Mouse (Mus musculus): ENCODE data around the gene Gm45716. TPM values are rescaled to one million over a fixed set of nuclear protein-coding genes. Genes with fewer than 3 reads are reported as not detected.

Gene Gm45716
- total RNA-seq, 1 experiment from 2014 or later: 3.5 TPM

DNA sequence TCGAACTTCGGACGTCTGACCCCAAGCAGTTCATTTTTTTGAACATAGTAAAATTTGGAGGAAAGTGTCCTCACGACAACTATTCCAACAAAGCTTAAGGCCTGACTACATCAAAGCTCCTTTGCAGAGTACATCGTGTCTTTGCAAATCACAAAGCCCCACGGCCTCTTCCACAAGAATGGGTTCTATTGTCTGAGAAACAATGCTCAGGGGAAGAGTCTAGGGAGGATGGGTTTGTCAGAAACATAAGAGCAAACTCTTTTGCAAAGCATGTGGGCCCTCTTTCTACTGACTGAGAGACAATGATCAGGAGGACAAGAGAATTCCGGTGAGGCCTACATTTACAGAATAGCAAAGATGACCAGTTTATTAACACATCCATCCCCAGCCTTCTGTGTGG lies 26.8 kb downstream of the Gm45716 start:
- no peak for DNase-seq

GRCm38 (mm10) chr11:90220022-90220645 lies 32.7 kb downstream of the Gm45716 start:
- DNase-seq: no peak

- no peak for DNase-seq
Measured at GRCm38 (mm10) chr11:90220750-90221149, 33.3 kb downstream of the Gm45716 start.

GRCm38 (mm10) chr11:90224914-90225470 lies 37.5 kb downstream of the Gm45716 start:
- DNase-seq: peak; percentile 52

DNA sequence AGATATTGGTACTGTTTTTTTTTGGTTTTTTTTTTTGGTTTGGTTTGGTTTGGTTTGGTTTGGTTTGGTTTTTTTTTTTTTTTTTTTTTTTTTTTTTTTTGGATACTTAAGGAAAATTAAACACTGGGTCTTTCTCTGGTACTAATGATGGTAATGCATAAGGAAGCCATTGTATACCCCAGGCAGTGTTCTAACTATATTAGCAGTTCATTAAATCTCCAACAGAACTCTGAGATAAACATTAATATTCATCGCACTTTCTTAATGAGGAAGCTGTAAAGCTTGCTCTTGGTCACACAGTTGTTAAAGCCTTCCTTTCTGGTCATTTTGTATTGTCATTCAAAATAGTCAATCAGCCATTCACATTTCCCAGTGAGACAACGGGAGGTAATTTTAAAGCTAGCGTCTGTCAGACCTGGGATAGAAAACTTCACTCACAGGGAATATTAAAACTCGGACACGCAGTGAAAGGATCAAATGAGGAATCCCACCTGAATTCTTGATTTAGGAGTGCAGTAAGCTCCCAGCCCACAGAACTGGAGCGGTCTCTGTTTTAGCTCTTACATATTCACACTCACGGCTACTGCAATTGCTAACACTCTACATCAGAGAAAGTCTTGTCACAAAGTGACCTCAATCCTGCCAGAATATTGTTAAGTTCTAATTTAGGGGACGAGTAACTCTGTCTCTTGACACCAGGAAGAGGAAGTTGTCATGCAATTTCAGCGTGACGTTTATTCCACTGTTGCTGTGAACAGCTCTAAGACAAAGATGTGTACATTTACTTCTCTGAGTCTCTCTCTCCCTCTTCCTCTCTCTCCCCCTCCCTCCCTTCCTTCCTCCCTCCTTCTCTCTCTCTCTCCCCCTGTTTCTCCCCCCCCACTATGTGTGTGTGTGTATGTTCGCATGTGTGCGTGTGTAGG lies 39.8 kb downstream of the Gm45716 start:
- no peak for DNase-seq

- no peak for DNase-seq
Measured at GRCm38 (mm10) chr11:90228251-90228949, 40.9 kb downstream of the Gm45716 start.

DNA sequence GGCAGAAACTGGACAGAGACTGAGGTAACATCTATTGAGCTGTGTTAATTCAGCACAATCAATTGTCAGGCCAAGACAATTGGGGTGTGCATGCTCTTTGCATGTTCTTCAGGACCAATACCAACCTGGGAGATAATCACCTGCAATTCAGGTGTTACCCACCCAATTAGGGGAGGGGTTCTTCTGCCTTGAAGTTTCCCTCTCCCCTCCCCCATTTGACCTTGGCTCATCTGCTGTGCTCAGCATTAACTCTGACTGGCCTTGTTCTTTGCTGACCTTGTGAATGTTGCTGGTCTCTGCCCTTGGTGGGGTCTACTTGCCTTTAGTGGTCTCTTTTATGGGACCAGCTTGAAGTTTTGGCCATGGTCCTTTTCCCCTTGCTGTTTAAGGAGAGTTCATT lies 42.3 kb downstream of the Gm45716 start:
- no peak for DNase-seq

DNA sequence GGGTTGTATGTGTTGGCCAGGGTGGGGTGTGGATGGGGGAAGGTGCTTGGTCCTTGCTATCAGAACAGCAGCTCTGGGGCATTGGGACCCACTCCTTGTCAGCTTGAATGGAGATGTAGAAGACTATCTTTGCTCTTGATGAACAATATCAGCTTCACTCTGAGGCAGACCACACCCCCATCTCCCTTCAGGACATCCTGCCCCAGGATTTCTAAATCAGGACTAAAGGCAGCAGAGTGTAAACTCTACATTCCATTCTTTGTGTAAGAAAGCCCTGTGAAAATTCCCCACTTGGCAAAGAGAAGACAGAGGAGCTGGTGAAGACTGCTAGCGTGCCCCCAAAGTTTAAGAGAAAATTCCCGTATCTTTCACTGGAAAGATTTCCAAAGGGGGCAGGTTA lies 43.2 kb downstream of the Gm45716 start:
- no peak for DNase-seq

DNA sequence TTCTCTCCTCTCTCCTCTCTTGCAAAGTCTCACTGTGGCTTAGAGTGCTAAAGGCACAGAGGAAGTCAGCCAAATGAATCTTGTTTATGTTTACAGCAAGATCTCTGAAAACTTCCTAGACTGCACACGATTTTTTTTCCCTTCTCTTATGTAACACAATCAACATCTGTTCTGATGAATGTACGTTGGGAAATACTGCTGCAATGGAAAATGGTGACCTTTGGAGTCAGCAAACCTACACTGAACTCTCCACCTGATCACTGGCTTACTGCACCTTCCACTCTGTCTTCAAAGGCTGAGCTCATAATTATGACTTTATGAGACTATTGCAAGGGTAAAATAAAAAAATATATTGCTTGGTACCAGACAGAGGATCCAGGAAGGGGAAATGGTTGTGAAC lies 44.1 kb downstream of the Gm45716 start:
- DNase-seq: no peak

DNA sequence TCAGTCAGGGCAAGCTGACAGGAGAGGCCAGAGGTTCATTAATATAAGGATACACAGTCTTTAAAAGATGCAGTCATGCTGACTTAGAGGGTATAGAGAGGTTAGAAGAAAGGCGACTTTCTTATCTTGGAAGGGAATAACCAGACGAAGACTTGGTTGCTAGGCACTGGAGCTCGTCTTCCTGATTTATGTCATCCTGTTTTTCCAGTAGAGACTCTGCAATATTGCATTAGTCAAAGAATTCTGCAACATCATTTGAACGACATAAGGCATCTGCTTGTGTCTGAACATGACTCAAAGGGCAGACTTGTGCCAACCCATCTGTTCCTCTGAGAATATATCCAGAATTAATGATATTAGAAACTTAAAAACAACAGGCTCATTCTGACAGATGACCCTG lies 45.2 kb downstream of the Gm45716 start:
- DNase-seq: no peak

DNA sequence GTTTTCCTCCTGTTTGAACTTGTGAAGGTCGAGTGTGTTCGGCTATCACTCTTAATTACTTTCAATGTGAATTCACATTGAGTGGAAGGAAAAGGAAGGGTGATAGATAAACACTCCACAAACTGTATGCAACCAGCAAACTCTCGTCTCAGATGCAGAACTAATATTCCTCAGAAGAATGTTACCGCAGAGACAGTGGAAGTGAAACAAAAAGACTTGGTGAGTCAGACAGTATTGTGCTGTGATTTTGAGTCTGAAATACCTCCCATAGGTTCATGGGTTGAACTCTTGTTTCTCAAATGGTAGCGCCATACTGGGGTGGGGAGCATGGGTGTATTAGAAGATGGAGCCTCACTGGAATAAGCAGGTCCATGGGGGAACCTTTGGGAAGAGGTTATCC lies 47.7 kb downstream of the Gm45716 start:
- DNase-seq: no peak

DNA sequence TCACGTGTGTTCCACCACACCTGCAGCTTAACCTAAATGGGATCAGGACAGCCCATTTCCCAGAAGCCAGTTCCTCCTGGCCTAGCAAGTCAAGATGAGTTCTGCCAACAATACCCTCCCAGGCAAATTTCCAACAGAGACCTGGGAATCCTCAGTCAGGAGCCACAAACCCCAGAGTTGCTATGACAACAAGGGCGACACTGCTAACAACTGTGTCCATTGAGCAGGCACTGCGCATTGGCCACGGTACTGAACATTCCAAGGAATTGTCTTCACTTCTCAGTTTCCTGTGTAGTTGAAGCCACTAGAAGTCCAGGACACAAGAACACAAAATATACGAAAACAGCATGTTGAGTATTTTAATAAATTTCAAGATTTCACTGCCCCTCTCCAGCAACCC lies 50.1 kb downstream of the Gm45716 start:
- no peak for DNase-seq

GRCm38 (mm10) chr11:90238657-90239056 lies 51.2 kb downstream of the Gm45716 start:
- no peak for DNase-seq

DNA sequence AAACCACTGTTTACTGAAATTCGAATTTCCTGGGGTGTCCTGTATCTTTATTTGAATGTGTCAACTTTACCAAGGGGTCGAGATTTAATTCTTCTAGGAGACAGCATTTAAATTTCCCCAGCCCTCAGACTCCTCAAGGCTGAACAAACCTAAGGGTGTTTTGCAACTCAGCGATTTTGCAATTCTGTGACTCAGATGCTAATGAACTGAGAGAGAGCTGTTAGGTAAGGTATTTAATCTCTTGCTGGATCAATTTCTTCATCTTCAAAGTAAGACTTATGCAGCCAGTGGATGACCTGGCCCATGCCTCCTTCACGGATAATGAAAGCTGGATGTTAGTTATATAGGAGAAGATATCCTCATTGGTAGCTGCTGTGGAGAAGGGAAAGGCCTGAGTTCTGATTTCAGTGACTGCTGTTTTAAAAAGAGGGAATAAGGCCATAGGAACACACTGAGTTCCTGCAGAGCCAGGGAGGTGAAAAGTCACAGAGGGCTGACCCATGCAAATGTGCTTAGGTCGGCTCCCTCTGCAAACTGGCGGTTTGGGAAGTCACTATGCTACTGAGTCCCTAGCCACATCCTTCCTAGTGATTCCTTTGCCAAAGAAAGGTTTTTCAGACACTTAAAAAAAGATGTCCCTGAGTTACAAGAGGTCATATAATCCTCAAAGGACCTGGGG lies 53.3 kb downstream of the Gm45716 start:
- peak; percentile 72 for DNase-seq

DNA sequence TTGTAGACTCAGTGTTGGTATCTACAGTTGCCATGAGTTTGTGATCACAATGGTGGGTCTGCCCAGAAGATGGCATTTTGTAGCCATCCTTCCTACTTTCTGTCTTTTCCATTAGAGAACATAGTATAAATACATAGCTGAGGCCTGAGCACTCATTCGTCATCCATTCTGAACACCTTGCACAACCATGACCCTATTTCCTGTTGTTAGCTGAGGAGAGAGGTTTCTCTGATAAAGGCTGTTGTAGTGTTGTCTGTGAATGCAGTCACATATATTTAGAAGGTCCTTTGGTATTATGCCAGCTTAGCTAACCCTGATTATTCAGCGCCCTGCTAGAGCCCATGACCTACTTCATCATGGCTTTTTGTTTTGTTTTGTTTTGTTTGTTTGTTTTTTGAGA lies 54.4 kb downstream of the Gm45716 start:
- DNase-seq: no peak

DNA sequence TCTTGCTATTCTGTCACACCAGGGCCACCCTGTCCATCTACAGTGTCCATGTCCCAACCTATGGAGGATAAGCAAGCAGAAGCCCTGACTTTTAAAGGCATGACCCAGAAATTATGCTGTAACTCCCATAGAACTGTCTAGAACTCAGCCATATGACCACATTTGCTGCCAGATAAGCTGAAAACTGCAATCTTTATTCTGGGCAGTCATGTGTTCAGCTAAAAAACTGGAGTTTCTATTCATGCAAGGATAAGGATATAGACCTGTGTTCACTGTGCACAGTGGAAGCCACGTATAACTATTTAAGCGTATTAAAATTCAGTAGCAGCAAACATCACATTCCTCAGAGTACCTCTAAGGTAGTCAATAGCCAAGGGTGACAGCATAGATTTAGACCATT lies 55.8 kb downstream of the Gm45716 start:
- no peak for DNase-seq

GRCm38 (mm10) chr11:90245630-90246029 lies 58.1 kb downstream of the Gm45716 start:
- DNase-seq: no peak

GRCm38 (mm10) chr11:90246676-90247075 lies 59.2 kb downstream of the Gm45716 start:
- no peak for DNase-seq

DNA sequence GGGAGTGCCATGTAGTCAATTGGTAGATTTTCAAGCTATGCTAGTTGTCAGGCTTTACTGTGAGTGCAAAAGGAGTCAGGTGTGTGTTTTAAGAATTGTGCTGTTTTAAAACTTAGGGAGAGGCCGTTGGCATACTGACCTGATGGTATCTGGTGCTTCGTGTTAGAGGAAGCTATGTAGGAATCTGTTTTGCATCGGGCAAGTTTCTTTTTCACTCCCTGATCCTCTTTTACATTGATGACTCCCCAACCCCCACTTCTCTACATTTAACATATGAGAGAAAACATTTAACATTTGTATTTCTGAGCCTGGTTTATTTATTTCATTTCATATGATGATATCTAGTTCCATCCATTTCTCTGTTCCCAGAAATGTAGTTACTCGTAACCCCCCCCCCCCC lies 60.3 kb downstream of the Gm45716 start:
- DNase-seq: no peak

- peak; percentile 98 for DNase-seq
Measured at GRCm38 (mm10) chr11:90249025-90249650, 61.7 kb downstream of the Gm45716 start, which contains the start of gene Mmd. Mmd (plus strand) TSS chr11:90249456.

- no peak for DNase-seq
Measured at GRCm38 (mm10) chr11:90249701-90250141, 62.2 kb downstream of the Gm45716 start.

- peak; percentile 14 for DNase-seq
Measured at GRCm38 (mm10) chr11:90250189-90250588, 62.7 kb downstream of the Gm45716 start.
